18 mouse cellular contexts compared by ENCODE assay signal in the genomic region with DNA sequence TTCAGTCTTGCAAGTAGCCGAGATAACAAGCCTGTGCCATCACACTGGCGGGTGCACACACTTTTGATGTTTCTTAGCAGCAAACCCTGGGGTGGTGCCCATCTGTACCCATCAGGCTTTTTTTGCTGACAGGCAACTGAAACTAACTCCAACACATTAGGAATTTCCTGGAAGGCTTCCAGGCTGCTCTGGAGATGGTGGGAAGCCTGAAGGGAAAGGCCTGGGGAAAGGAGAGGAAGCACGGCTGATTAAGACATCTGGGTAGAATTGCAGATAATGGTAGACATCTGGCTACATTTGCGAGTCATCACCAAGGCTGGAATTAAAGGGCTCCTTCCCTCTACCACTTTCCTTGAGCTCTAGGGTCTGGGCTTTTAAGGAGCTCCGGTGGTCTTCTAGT. TPM values are rescaled to one million over a fixed set of nuclear protein-coding genes. Genes with fewer than 3 reads are reported as not detected.
A peak's percentile ranks its signal among the peaks of the same experiment; 100 is the strongest.
DNase-seq lines count a peak whose midpoint lies in the region; ATAC-seq lines count a peak whose summit lies in the region.
"Had no signal": no experiment of that assay in that cellular context is flagged by ENCODE, and none has a peak within 500 bp of the region (broad histone marks: within the 10 kb centered on the region; RNA-seq: fewer than 3 reads in every experiment).

No protein-coding gene starts in this region.

- no peak overlapping the region for H3K4me2 ChIP-seq in embryonic facial prominence, embryonic 11.5 days (ENCODE audit: low read depth, low read length)
- H3K4me2 ChIP-seq: lung, embryonic 15.5 days had no signal

- H3K27ac ChIP-seq in embryonic facial prominence, embryonic 11.5 days (replicated peaks; ENCODE audit: low read depth, low read length), result no peak overlapping the region
- no peak overlapping the region; the same call in 1 of the 2 replicates for H3K27ac ChIP-seq in embryonic facial prominence, embryonic 10.5 days (replicated peaks)
- H3K27ac ChIP-seq: gastrocnemius, adult 2 months; heart, adult 2 months; lung, embryonic 15.5 days; midbrain, embryonic 10.5 days had no signal

- WGBS in embryonic facial prominence, embryonic 11.5 days, result 55% methylated on average over 5 of the region's 5 CpGs
- 70% methylated on average over 5 of the region's 5 CpGs for WGBS in embryonic facial prominence, embryonic 10.5 days

- peak; percentile 54 for DNase-seq in embryonic facial prominence, embryonic 11.5 days (ENCODE audit: low spot score)
- no peak for DNase-seq in embryonic facial prominence, embryonic 10.5 days (ENCODE audit: low spot score)
- DNase-seq in left cerebral cortex, postnatal 14 days (ENCODE audit: low spot score in 2 of 2), result peak; percentile 14 to 40
- DNase-seq in left cerebral cortex, postnatal 4 days, result no peak
- DNase-seq in brain, adult 2 months (ENCODE audit: low read depth, low spot score), result peak; percentile 54
- DNase-seq in lung, postnatal 10 days, result peak; percentile 69
- no peak for DNase-seq in layer of hippocampus, postnatal 14 days (ENCODE audit: low spot score in 2 of 2)
- DNase-seq in thymus, postnatal 4 days, result no peak
- DNase-seq: adrenal gland, postnatal 14 days; cerebellum, adult 2 months; gastrocnemius, adult 2 months; kidney, adult 18-20 months; kidney, postnatal 10 days had no signal

- H3K36me3 ChIP-seq in embryonic facial prominence, embryonic 11.5 days (replicated peaks; ENCODE audit: control insufficient read depth, insufficient read depth, low read depth, low read length), result no peaks in the 10 kb centered on the region
- no peaks in the 10 kb centered on the region for H3K36me3 ChIP-seq in embryonic facial prominence, embryonic 10.5 days (replicated peaks)
- H3K36me3 ChIP-seq: lung, embryonic 15.5 days; midbrain, embryonic 10.5 days had no signal

- ATAC-seq in embryonic facial prominence, embryonic 11.5 days (replicated peaks; ENCODE audit: insufficient number of reproducible peaks, low FRiP score, low TSS enrichment, low read depth), result no peak
- ATAC-seq: forebrain, embryonic 16.5 days had no signal

- H3K9ac ChIP-seq in embryonic facial prominence, embryonic 11.5 days (replicated peaks; ENCODE audit: low read length), result no peak overlapping the region
- H3K9ac ChIP-seq: lung, embryonic 15.5 days had no signal

- no peaks in the 10 kb centered on the region; the same call in 1 of the 2 replicates for H3K4me1 ChIP-seq in embryonic facial prominence, embryonic 11.5 days (ENCODE audit: control insufficient read depth, insufficient read depth, low read length)
- peaks cover 13% of the 10 kb centered on the region for H3K4me1 ChIP-seq in embryonic facial prominence, embryonic 10.5 days
- H3K4me1 ChIP-seq: lung, embryonic 15.5 days; midbrain, embryonic 10.5 days had no signal

- H3K9me3 ChIP-seq in embryonic facial prominence, embryonic 11.5 days (replicated peaks; ENCODE audit: control insufficient read depth, low read length), result no peaks in the 10 kb centered on the region
- H3K9me3 ChIP-seq in embryonic facial prominence, embryonic 10.5 days, result 0 out of 2 replicates have a peak, but pooled peaks cover 5% of the 10 kb centered on the region
- H3K9me3 ChIP-seq: lung, embryonic 15.5 days; midbrain, embryonic 10.5 days had no signal

- no peaks in the 10 kb centered on the region for H3K27me3 ChIP-seq in embryonic facial prominence, embryonic 11.5 days (ENCODE audit: control insufficient read depth, insufficient read depth, low read length)
- H3K27me3 ChIP-seq in embryonic facial prominence, embryonic 10.5 days (replicated peaks; ENCODE audit: low read depth, poor library complexity, severe bottlenecking), result no peaks in the 10 kb centered on the region
- H3K27me3 ChIP-seq: lung, embryonic 15.5 days had no signal

- H3K4me3 ChIP-seq in embryonic facial prominence, embryonic 11.5 days (ENCODE audit: low read depth, low read length), result no peak overlapping the region
- no peak overlapping the region for H3K4me3 ChIP-seq in embryonic facial prominence, embryonic 10.5 days
- H3K4me3 ChIP-seq: erythroblast, embryonic 14.5 days; gastrocnemius, adult 2 months; heart, adult 2 months; lung, embryonic 15.5 days; midbrain, embryonic 10.5 days had no signal

- intact Hi-C loops in left cerebral cortex, postnatal 14 days (cut with DNase I), result no loop called here
- intact Hi-C loops in left cerebral cortex, postnatal 4 days (cut with DNase I), result no loop called here

RNA-seq across cellular contexts. Expression of gene Zfp507, which starts 47.6 kb away (rescaled TPM):
- polyA plus RNA-seq in embryonic facial prominence, embryonic 11.5 days (2014; fragmentation: Nextera tagmentation; extraction: Ambion mirVana), result 15.4 and 18.1 TPM in 2 replicates
- 19.4 and 21.2 TPM in 2 replicates for polyA plus RNA-seq in embryonic facial prominence, embryonic 10.5 days (2016; fragmentation: Nextera tagmentation; extraction: Ambion mirVana)
- total RNA-seq in left cerebral cortex, postnatal 14 days (2021), result 10 to 100 TPM; 25.2 to 27.1 TPM
- 10 to 100 TPM; 34.3 to 36.5 TPM for total RNA-seq in left cerebral cortex, postnatal 4 days (2021)
- 10 to 100 TPM; 28.3 to 30.5 TPM for total RNA-seq in layer of hippocampus, postnatal 14 days (2021)

Comparison
In these comparisons a context has a peak if more than half of its experiments do, and no peak if none do; other contexts are left out.
1. DNase-seq: peak in embryonic facial prominence, embryonic 11.5 days (single experiment), left cerebral cortex, postnatal 14 days (2 of 2), brain, adult 2 months (single experiment) and lung, postnatal 10 days (single experiment); none in embryonic facial prominence, embryonic 10.5 days (single experiment), left cerebral cortex, postnatal 4 days (single experiment), layer of hippocampus, postnatal 14 days (0 of 2) and thymus, postnatal 4 days (single experiment).